25 mouse cellular contexts compared by ENCODE assay signal in genomic region chr9:72464806-72465205, GRCm38 (mm10).
"Had no signal": no experiment of that assay in that cellular context is flagged by ENCODE, and none has a peak within 500 bp of the region (broad histone marks: within the 10 kb centered on the region; RNA-seq: fewer than 3 reads in every experiment).

No protein-coding gene starts in this region.

- H3K27me3 ChIP-seq: heart, embryonic 13.5 days; heart, embryonic 15.5 days; hindbrain, embryonic 13.5 days; hindbrain, embryonic 15.5 days; kidney, embryonic 15.5 days; limb, embryonic 13.5 days; limb, embryonic 15.5 days; liver, embryonic 12.5 days had no signal

- H3K9me3 ChIP-seq: heart, embryonic 13.5 days; heart, embryonic 15.5 days; hindbrain, embryonic 13.5 days; hindbrain, embryonic 15.5 days; kidney, embryonic 15.5 days; limb, embryonic 13.5 days; limb, embryonic 15.5 days; liver, embryonic 12.5 days had no signal

- ATAC-seq: hindbrain, postnatal 0 days; intestine, embryonic 16.5 days; liver, embryonic 12.5 days had no signal

- H3K4me1 ChIP-seq: hindbrain, embryonic 13.5 days; hindbrain, embryonic 15.5 days; kidney, embryonic 15.5 days; limb, embryonic 13.5 days; limb, embryonic 15.5 days had no signal

- DNase-seq: gastrocnemius, postnatal 25 days; heart, adult 18-20 months; heart, postnatal 14 days; heart, postnatal 36 days; kidney, adult 11 months; kidney, adult 2 months; kidney, adult 9 months; kidney, postnatal 14 days; kidney, postnatal 36 days; layer of hippocampus, adult 9-11 months; layer of hippocampus, postnatal 36 days; left cerebral cortex, postnatal 4 days had no signal

- H3K27ac ChIP-seq: heart, embryonic 13.5 days; heart, embryonic 15.5 days; hindbrain, embryonic 13.5 days; hindbrain, embryonic 15.5 days; hindbrain, postnatal 0 days; kidney, embryonic 15.5 days; kidney, postnatal 0 days; limb, embryonic 13.5 days; limb, embryonic 15.5 days; liver, embryonic 14.5 days had no signal

- H3K9ac ChIP-seq: heart, embryonic 13.5 days; heart, embryonic 15.5 days; hindbrain, embryonic 13.5 days; hindbrain, embryonic 15.5 days; kidney, embryonic 15.5 days; limb, embryonic 15.5 days; liver, embryonic 12.5 days; liver, embryonic 14.5 days had no signal

- H3K4me3 ChIP-seq: heart, embryonic 13.5 days; heart, embryonic 15.5 days; hindbrain, embryonic 13.5 days; hindbrain, embryonic 15.5 days; kidney, embryonic 15.5 days; limb, embryonic 13.5 days; limb, embryonic 15.5 days; liver, embryonic 12.5 days had no signal

- H3K4me2 ChIP-seq: heart, embryonic 11.5 days; heart, embryonic 13.5 days; heart, embryonic 15.5 days; hindbrain, embryonic 13.5 days; hindbrain, embryonic 15.5 days; kidney, embryonic 15.5 days; limb, embryonic 13.5 days; limb, embryonic 15.5 days; liver, embryonic 12.5 days had no signal
